Mouse (Mus musculus): Measurements from ENCODE around the gene Lemd1.

DNA sequence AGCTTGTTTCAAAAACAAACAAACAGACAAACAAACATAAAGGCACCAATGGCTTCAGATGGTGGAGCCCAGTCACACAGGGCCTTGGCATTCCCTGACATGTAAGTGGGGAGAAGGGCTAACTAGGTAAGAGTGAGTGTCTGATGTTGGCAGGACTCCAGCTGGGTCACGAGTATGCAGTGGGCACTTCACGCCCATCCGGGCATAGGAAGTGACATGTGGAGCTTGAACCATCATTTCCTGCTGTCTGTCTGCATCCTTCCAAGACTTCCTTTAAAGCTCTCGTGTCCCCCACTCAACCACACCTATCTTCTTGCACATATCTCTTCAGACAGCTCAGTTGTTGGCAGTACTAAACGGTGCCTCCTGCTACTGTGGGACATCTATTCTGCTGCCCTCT lies 48.2 kb upstream of the Lemd1 start:
- no peak for TF ChIP-seq USF1 (IDR thresholded peaks at IDR 0.05; ENCODE audit: low read depth, low read length)
- TF ChIP-seq NRF1 (IDR thresholded peaks at IDR 0.05; ENCODE audit: low read depth, low read length), result no peak
- TF ChIP-seq E2F4 (IDR thresholded peaks at IDR 0.05; ENCODE audit: insufficient replicate concordance, low read depth, low read length), result no peak
- TF ChIP-seq POLR2A (IDR thresholded peaks at IDR 0.05; ENCODE audit: low read depth, low read length), result no peak
- TF ChIP-seq CTCF (conservative IDR thresholded peaks at IDR 0.05 in 1 of 2, IDR thresholded peaks at IDR 0.05 in 1 of 2; ENCODE audit: low read depth in 2 of 2, low read length in 2 of 2), result no peak
- TF ChIP-seq JUN (IDR thresholded peaks at IDR 0.05; ENCODE audit: insufficient read depth, low read depth, low read length), result no peak
- no peak for TF ChIP-seq MAFK (IDR thresholded peaks at IDR 0.05; ENCODE audit: insufficient replicate concordance, low read length)
- TF ChIP-seq EP300 (IDR thresholded peaks at IDR 0.05; ENCODE audit: low read length), result no peak
- TF ChIP-seq ZMIZ1 (IDR thresholded peaks at IDR 0.05; ENCODE audit: low read depth, low read length), result no peak
- TF ChIP-seq SMC3 (IDR thresholded peaks at IDR 0.05; ENCODE audit: low read depth, low read length), result no peak
- TF ChIP-seq MEF2A (IDR thresholded peaks at IDR 0.05; ENCODE audit: borderline replicate concordance, low read depth, low read length), result no peak
- no peak for TF ChIP-seq ZKSCAN1 (IDR thresholded peaks at IDR 0.05; ENCODE audit: borderline replicate concordance, low read depth, low read length)
- no peak for TF ChIP-seq UBTF (IDR thresholded peaks at IDR 0.05; ENCODE audit: low read depth, low read length)
